Mouse (Mus musculus) limb, embryonic 11.5 days (tissue): ENCODE data around the gene Glb1l. TPM values are rescaled to one million over a fixed set of nuclear protein-coding genes. Genes with fewer than 3 reads are reported as not detected.

ENCODE experiments used
- ATAC-seq: fragments of 200-750 bp; cut with Nextera tagmentation; 2 replicates; pipeline ENCODE4 v1.8.0; 2017; ENCODE audit warnings: low read depth; ENCODE audit not compliant: insufficient number of reproducible peaks, low FRiP score, low TSS enrichment
- DNase-seq: peaks from one replicate; pipeline ENCODE4 v3.0.0-alpha.2; 2015; ENCODE audit warnings: low spot score
- H3K27ac ChIP-seq: fragments of 300-500 bp; sonication (generic); replicated peaks from 2 replicates; pipeline ENCODE4 v1.5.1; 2014; ENCODE audit warnings: low read depth, mild to moderate bottlenecking, low read length
- H3K27me3 ChIP-seq: fragments of 300-500 bp; sonication (generic); 2 replicates; pipeline ENCODE4 v1.6.1; 2014; ENCODE audit warnings: mild to moderate bottlenecking, low read length, mixed read lengths; ENCODE audit not compliant: control insufficient read depth, insufficient read depth
- H3K36me3 ChIP-seq: fragments of 300-500 bp; sonication (generic); 2 replicates; pipeline ENCODE4 v1.6.1; 2014; ENCODE audit warnings: mild to moderate bottlenecking, low read length, moderate library complexity, mixed read lengths; ENCODE audit not compliant: control insufficient read depth, insufficient read depth
- H3K4me1 ChIP-seq: fragments of 300-500 bp; sonication (generic); 2 replicates; pipeline ENCODE4 v1.6.1; 2014; ENCODE audit warnings: low read length, mixed read lengths; ENCODE audit not compliant: control insufficient read depth, insufficient read depth
- H3K4me2 ChIP-seq: fragments of 300-500 bp; sonication (generic); 2 replicates; pipeline ENCODE4 v1.6.1; 2014; ENCODE audit warnings: low read depth, mild to moderate bottlenecking, moderate library complexity; ENCODE audit not compliant: severe bottlenecking
- H3K4me3 ChIP-seq: fragments of 300-500 bp; sonication (generic); 2 replicates; pipeline ENCODE4 v1.5.1; 2014; ENCODE audit warnings: low read depth, low read length
- H3K9ac ChIP-seq: fragments of 300-500 bp; sonication (generic); 2 replicates; pipeline ENCODE4 v1.6.1; 2014; ENCODE audit warnings: mild to moderate bottlenecking, low read length
- H3K9me3 ChIP-seq: fragments of 300-500 bp; sonication (generic); 2 replicates; pipeline ENCODE4 v1.6.1; 2016; ENCODE audit warnings: low read length; ENCODE audit not compliant: control insufficient read depth
- WGBS: fragments of 180-500 bp; shearing (Covaris S2); extraction: QIAGEN DNeasy Blood & Tissue Kit; methylation state at CpG from one replicate; pipeline ENCODE4 v1.1.7; 2014; 5-methylcytosine and 5-hydroxymethylcytosine counted together
- polyA plus RNA-seq: library from polyadenylated mRNA; unstranded; fragments of >200 nt; fragmentation: Nextera tagmentation; extraction: Ambion mirVana; gene quantifications from 2 replicates; pipeline ENCODE4 v1.2.1, GENCODE M21; 2014

The Glb1l gene
- 17.7 and 18.5 TPM in 2 replicates for polyA plus RNA-seq

DNA sequence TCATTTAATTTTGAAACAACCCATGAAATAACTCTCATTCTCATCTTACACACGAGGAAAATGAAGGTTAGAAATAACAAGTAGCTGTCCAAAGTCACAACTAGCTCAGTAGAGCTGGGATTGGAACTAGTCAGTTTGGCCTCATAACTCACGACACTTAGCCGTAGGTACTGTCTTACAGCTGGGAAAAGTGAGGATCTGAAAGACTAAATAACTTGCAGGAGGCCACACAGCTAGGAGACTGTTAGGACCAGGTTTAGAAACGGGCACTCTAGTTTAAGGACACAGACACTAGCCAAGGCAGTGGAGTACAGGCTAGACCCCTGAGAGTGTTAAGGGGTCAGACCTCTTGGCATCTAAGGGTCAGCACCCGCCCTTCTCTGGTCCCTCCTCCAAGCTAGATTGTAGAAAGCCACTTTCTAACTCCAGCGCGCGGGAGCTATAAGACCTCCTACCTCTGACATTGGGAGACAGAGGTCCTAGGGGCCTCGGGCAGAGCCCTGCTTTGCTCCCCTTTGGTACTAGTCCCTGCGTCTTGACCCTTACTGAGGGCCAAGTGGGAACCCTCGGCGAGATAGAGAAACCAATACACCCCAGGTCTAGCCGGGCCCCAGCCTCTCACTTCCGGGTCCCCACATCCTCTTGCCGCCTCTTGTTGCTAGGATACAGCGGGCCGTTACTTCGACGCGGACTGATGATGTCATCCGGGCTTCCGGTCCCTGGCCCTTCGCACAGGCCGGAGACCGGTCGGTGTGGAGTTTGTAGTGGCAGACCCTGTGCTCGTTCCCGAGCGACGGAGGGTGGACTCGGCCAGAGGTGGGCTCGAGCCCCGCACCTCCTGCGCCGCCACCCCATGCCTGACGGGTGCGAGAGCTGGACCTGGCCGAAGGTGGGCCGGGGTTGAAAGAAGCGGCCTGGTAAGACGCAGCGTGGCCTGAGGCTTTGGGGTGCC lies at the start of gene Glb1l, which contains the start of gene Stk16:
Gene Glb1l (minus strand): TSS at position 678 of the 952 bp plus-strand sequence.
Gene Stk16 (plus strand): TSS at position 703 of the 952 bp plus-strand sequence.
- 5% methylated on average over 42 of the region's 42 CpGs for WGBS
- Histone ChIP-seq H3K36me3 (peaks cover 3% of the 10 kb centered on the region; the same call in 1 of the 2 replicates), H3K27ac (no peak within 1 kb of the TSS), H3K9ac (peak within 1 kb of the TSS; percentile 80), H3K4me3 (peak within 1 kb of the TSS; percentile 79), H3K9me3 (no peaks in the 10 kb centered on the region), H3K4me1 (peaks cover 9% of the 10 kb centered on the region), H3K4me2 (peak within 1 kb of the TSS; percentile 78), H3K27me3 (no peaks in the 10 kb centered on the region)
- DNase-seq, result peak; percentile 99
- ATAC-seq, result peak; percentile 90

DNA sequence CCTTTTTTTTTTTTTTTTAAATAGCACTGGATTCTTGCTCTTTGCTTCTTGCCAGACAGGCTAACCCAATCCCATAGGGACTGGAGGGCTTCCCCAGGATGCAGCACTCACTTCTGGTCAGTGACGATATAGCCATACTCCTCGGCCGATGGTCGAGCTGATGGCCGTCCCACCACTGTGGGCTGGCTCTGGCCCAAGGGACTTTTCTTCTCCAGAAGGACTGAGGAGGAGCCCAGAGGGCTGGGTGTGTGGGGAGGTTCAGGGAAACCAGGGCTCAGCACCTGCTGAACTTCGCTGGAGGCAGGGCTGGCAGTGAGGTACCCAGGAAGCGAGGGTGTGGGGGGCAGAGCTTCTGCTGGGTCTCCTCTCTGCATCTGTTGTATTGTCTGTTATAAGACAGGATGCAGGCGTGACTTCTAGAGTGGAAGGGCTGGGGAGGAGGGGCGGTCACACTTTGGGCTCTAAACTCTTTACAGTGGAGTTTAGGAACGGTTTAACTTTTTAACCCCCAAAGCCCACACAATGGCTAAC lies 45.0 kb upstream of the Glb1l start:
- H3K27ac ChIP-seq, result no peak overlapping the region
- ATAC-seq (no peak), DNase-seq (no peak)
- no peaks in the 10 kb centered on the region for H3K36me3 ChIP-seq
- no peak overlapping the region for H3K4me2 ChIP-seq
- H3K4me3 ChIP-seq, result no peak overlapping the region
- 71% methylated on average over 10 of the region's 10 CpGs for WGBS
- H3K27me3 ChIP-seq, result no peaks in the 10 kb centered on the region
- no peaks in the 10 kb centered on the region for H3K4me1 ChIP-seq
- no peak overlapping the region for H3K9ac ChIP-seq
- no peaks in the 10 kb centered on the region for H3K9me3 ChIP-seq

DNA sequence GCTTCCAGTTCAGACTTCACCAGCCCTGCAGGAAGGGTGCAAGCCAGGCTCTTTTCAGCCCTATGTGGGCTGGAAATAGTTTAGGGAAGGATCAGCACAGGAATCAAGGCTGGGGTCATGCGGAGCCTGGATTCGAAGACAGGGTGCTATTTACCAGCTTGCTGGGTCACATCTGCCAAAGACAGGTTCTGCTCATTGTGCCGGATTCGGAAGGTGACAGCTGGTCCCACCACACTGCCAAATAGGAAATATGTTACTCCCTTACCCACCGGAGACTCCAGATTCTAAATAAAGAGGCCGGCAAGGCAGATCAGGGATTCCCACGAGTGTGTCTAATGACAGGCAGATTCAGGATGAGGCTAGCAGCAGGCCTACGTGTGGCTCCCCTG lies 44.0 kb upstream of the Glb1l start:
- ATAC-seq, result no peak
- no peak overlapping the region for H3K4me3 ChIP-seq
- H3K9me3 ChIP-seq, result no peaks in the 10 kb centered on the region
- no peaks in the 10 kb centered on the region for H3K4me1 ChIP-seq
- H3K27ac ChIP-seq, result no peak overlapping the region
- no peak overlapping the region for H3K4me2 ChIP-seq
- no peak for DNase-seq
- H3K27me3 ChIP-seq, result no peaks in the 10 kb centered on the region
- no peaks in the 10 kb centered on the region for H3K36me3 ChIP-seq
- no peak overlapping the region for H3K9ac ChIP-seq
- 73% methylated on average over 8 of the region's 8 CpGs for WGBS

DNA sequence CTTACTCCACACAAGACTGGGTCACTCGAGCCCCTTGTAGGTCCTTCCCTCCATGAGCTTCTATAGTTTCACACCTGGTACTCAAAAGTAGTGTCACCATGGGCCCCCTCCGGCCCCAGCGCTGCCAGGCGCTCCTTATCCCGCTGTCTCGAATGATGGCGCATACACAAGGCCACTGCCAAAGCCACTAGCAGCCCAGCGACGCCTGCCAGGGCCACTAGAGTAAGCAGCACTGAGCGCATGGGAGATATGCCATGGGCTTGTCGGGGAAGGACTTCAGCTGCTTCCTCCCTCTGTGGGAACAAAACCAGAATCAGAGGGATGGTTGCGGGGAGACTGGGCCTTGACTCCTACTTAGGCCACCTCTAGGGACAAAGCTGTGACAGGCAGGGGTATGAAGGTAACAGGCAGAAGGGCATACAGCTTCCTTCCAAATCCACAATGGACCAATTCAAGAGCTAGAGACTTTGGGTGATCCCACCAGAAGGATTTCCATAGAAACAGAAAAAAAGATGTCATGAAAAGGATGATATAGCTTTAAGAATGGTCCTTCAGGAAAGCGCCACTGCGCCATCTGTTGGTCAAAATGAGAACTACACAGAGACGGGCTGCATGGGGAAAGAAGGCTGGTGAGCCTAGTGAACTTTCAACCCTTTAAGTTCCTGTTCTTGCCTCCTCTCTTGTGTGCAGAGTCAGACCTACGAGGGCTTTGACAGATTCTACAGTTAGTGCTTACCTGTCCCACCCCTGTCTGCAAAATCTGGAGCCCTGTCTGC lies 43.4 kb upstream of the Glb1l start:
- Histone ChIP-seq H3K27me3 (no peaks in the 10 kb centered on the region), H3K4me1 (no peaks in the 10 kb centered on the region), H3K9ac (no peak overlapping the region), H3K4me2 (no peak overlapping the region), H3K4me3 (no peak overlapping the region), H3K36me3 (no peaks in the 10 kb centered on the region), H3K9me3 (no peaks in the 10 kb centered on the region), H3K27ac (no peak overlapping the region)
- ATAC-seq, result no peak
- DNase-seq, result peak; percentile 89
- 64% methylated on average over 16 of the region's 16 CpGs for WGBS

DNA sequence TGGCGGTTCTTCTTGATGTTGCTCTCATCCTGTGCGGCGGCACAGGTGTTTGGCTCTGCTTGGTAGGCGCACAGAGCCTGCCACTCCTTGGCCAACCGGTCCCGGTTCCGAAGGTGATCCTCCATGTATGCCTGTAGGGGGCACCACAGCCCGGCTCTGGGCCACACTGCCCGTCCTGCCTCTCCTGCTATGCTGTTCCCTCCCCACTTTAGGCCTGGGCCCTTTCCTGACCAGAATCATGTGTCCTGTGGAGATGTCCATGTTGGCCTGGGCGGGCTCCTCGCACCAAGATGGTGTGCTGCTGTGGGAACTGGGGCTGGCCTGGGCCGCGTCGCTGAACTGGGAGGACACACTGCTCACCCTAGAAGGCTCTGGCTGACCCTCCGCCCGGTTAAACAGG lies 42.4 kb upstream of the Glb1l start:
- no peak overlapping the region for H3K27ac ChIP-seq
- 0 out of 2 replicates have a peak, but pooled peaks cover 3% of the 10 kb centered on the region for H3K4me1 ChIP-seq
- ATAC-seq (no peak), DNase-seq (no peak)
- H3K9ac ChIP-seq, result no peak overlapping the region
- no peak overlapping the region for H3K4me3 ChIP-seq
- 76% methylated on average over 16 of the region's 16 CpGs for WGBS
- no peaks in the 10 kb centered on the region for H3K9me3 ChIP-seq
- no peaks in the 10 kb centered on the region for H3K36me3 ChIP-seq
- H3K4me2 ChIP-seq, result no peak overlapping the region
- H3K27me3 ChIP-seq, result no peaks in the 10 kb centered on the region

DNA sequence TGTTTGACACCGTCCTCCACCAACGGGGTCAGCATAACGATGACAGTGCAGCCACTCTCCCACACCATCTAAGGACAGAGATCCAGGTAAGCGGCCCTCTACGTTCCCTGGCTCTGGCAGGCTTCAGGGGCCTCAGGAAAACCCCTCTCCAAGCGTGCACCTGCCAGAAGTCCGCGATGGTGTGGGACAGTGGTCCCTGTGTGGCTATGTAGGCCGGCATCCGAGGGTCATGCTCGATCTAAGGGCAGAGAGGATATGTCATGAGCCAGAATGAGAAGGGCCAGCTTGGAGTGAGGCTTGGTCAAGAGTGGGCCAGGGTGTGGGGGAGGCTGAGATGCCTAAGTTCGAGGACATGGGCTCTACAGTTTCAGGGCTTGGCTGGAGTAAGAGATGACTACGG lies 41.7 kb upstream of the Glb1l start:
- Histone ChIP-seq H3K27ac (no peak overlapping the region), H3K4me1 (0 out of 2 replicates have a peak, but pooled peaks cover 3% of the 10 kb centered on the region), H3K4me3 (no peak overlapping the region), H3K9ac (no peak overlapping the region), H3K36me3 (no peaks in the 10 kb centered on the region), H3K27me3 (no peaks in the 10 kb centered on the region), H3K9me3 (no peaks in the 10 kb centered on the region), H3K4me2 (no peak overlapping the region)
- DNase-seq (no peak), ATAC-seq (no peak)
- WGBS, result 69% methylated on average over 13 of the region's 13 CpGs

DNA sequence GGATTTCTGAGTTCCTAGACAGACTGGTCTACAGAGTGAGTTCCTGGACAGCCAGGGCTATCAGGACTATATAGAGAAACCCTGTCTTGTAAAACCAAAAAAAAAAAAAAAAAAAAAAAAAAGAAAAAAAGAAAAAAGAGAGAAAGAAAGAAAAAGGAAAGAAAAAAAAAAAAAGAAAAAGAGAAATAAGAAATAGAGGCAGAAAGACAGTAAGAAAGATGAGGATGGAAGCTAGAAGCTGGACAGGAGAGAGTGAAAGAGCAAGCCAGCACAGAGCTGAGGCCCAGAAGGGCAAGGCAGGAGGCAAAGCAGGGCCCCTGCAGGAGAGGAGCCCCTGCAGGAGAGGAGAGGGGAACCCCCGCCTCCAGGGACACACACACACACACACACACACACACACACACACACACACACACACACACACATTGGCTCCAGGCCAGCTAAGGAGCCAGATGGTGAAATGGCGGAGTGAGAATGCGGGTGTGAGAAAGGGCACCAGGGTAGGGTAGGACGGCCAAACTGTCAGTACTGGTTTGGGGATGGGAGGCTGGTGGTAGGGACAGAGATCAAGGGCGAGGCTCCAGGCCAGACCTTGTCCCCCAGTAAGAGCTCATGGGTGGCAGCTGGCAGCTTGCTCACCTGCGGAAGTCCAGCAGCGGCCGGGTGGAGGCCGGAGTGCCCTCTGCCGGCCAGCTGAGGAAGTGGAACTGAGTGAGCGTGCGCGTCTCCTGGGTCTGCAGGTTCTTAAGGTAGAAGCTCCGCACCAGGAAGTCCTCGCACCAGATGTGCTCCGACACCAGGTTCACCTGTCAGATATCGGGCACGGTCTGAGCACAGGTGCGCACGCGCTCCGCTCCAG lies 40.7 kb upstream of the Glb1l start:
- WGBS, result 4% methylated on average over 22 of the region's 22 CpGs
- no peak overlapping the region for H3K4me3 ChIP-seq
- H3K27ac ChIP-seq, result no peak overlapping the region
- H3K9ac ChIP-seq, result no peak overlapping the region
- no peaks in the 10 kb centered on the region for H3K36me3 ChIP-seq
- 0 out of 2 replicates have a peak, but pooled peaks cover 3% of the 10 kb centered on the region for H3K4me1 ChIP-seq
- H3K4me2 ChIP-seq, result peak overlapping the region; percentile 15; the same call in 1 of the 2 replicates
- no peaks in the 10 kb centered on the region for H3K27me3 ChIP-seq
- H3K9me3 ChIP-seq, result no peaks in the 10 kb centered on the region
- peak; percentile 88 for DNase-seq
- peak; percentile 44; the same call in 1 of the 2 replicates for ATAC-seq
